Mouse (Mus musculus) heart, embryonic 16.5 days (tissue): ENCODE data around the gene Rint1. TPM values are rescaled to one million over a fixed set of nuclear protein-coding genes. Genes with fewer than 3 reads are reported as not detected.

ENCODE experiments used
- ATAC-seq: fragments of 200-750 bp; cut with Nextera tagmentation; replicated peaks from 2 replicates; pipeline ENCODE4 v1.8.0; 2017; ENCODE audit warnings: moderate number of reproducible peaks; ENCODE audit not compliant: insufficient read depth, low FRiP score; ENCODE audit errors: extremely low read depth
- H3K27ac ChIP-seq: fragments of 300-500 bp; sonication (generic); 2 replicates; pipeline ENCODE4 v1.5.1; 2014; ENCODE audit warnings: mild to moderate bottlenecking, low read length, control low read depth, moderate library complexity
- H3K27me3 ChIP-seq: fragments of 300-500 bp; sonication (generic); 2 replicates; pipeline ENCODE4 v1.6.1; 2014; ENCODE audit warnings: low read length, mixed read lengths; ENCODE audit not compliant: control insufficient read depth, insufficient read depth
- H3K36me3 ChIP-seq: fragments of 300-500 bp; sonication (generic); 2 replicates; pipeline ENCODE4 v1.6.1; 2014; ENCODE audit not compliant: control insufficient read depth, insufficient read depth
- H3K4me1 ChIP-seq: fragments of 300-500 bp; sonication (generic); 2 replicates; pipeline ENCODE4 v1.6.1; 2014; ENCODE audit warnings: low read length, mixed read lengths; ENCODE audit not compliant: control insufficient read depth, insufficient read depth
- H3K4me2 ChIP-seq: fragments of 300-500 bp; sonication (generic); 2 replicates; pipeline ENCODE4 v1.6.1; 2014; ENCODE audit warnings: low read depth, mild to moderate bottlenecking, control low read depth, low read length
- H3K4me3 ChIP-seq: fragments of 300-500 bp; sonication (generic); 2 replicates; pipeline ENCODE4 v1.5.1; 2014; ENCODE audit warnings: mild to moderate bottlenecking, control low read depth, low read length
- H3K9ac ChIP-seq: fragments of 300-500 bp; sonication (generic); 2 replicates; pipeline ENCODE4 v1.6.1; 2014; ENCODE audit warnings: low read length, control low read depth
- H3K9me3 ChIP-seq: fragments of 300-500 bp; sonication (generic); replicated peaks from 2 replicates; pipeline ENCODE4 v1.6.1; 2016; ENCODE audit warnings: low read length; ENCODE audit not compliant: control insufficient read depth
- WGBS: fragments of 180-500 bp; shearing (Covaris S2); extraction: QIAGEN DNeasy Blood & Tissue Kit; methylation state at CpG from one replicate; pipeline ENCODE4 v1.1.7; 2014; 5-methylcytosine and 5-hydroxymethylcytosine counted together
- polyA plus RNA-seq: library from polyadenylated mRNA; unstranded; fragments of >200 nt; fragmentation: Nextera tagmentation; extraction: Ambion mirVana; gene quantifications from 2 replicates; pipeline ENCODE4 v1.2.1, GENCODE M21; 2015

Rint1 gene
- polyA plus RNA-seq, 1 experiment from 2014 or later, result 27.3 TPM

- Histone ChIP-seq H3K9ac (no peak overlapping the region), H3K4me1 (peaks cover 6% of the 10 kb centered on the region), H3K27me3 (no peaks in the 10 kb centered on the region), H3K4me3 (no peak overlapping the region), H3K27ac (no peak overlapping the region), H3K9me3 (no peaks in the 10 kb centered on the region), H3K4me2 (no peak overlapping the region), H3K36me3 (peaks cover 42% of the 10 kb centered on the region)
- ATAC-seq, result no peak
- 65% methylated on average over 3 of the region's 3 CpGs for WGBS
Observed at GRCm38 (mm10) chr5:23858001-23858400, 70.5 kb downstream of the Rint1 start.

DNA sequence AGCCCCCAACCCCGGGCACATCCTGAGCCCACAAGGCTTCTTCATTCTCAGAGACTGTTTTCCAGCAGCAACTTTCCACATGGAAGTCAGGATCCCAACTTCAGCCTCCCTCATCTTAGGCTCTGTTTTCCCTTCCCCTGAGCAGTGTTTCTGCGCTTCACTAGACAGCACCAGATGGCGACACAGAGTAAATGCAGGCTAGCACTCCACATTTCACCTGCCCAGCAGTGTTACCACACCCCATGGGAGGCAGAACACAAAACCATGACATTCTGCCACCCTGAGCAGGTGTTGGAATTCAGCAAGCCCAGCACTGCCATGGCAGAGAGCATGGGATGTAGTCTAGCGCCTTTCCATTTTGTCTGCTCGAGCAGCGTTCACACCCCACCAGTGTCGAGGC lies 71.1 kb downstream of the Rint1 start:
- H3K4me2 ChIP-seq, result no peak overlapping the region
- H3K9me3 ChIP-seq, result no peaks in the 10 kb centered on the region
- no peak for ATAC-seq
- no peak overlapping the region for H3K9ac ChIP-seq
- peaks cover 9% of the 10 kb centered on the region for H3K4me1 ChIP-seq
- no peak overlapping the region for H3K27ac ChIP-seq
- H3K4me3 ChIP-seq, result no peak overlapping the region
- WGBS, result 79% methylated on average over 7 of the region's 7 CpGs
- H3K36me3 ChIP-seq, result peaks cover 39% of the 10 kb centered on the region
- H3K27me3 ChIP-seq, result no peaks in the 10 kb centered on the region

GRCm38 (mm10) chr5:23859087-23859718 lies 71.7 kb downstream of the Rint1 start:
- Histone ChIP-seq H3K9me3 (no peaks in the 10 kb centered on the region), H3K4me2 (no peak overlapping the region), H3K4me1 (peaks cover 14% of the 10 kb centered on the region), H3K36me3 (peaks cover 36% of the 10 kb centered on the region), H3K27ac (no peak overlapping the region), H3K4me3 (no peak overlapping the region), H3K9ac (no peak overlapping the region), H3K27me3 (no peaks in the 10 kb centered on the region)
- WGBS, result 93% methylated on average over 1 of the region's 1 CpGs
- no peak for ATAC-seq

DNA sequence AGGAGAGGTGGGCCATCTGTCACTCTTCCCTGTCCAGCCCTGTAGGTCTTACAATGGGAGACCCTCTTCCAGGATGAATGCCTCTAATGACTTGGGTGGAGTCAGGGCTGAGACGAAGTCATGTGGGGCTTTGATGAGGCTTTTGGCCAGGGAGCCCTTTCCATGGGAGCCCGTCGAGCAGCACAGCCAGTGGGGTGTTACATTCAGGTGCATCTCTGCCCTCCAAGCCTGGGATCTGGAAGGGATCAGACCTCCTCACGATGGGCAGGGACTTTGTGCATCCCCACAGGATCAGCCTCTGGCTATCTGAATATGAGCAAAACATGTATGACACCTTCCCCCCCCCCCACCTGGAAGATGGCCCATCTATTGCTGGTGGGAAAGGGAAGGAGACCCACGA lies 72.4 kb downstream of the Rint1 start:
- no peak for ATAC-seq
- Histone ChIP-seq H3K27ac (no peak overlapping the region), H3K9me3 (no peaks in the 10 kb centered on the region), H3K27me3 (no peaks in the 10 kb centered on the region), H3K4me2 (no peak overlapping the region), H3K4me3 (no peak overlapping the region), H3K36me3 (peaks cover 29% of the 10 kb centered on the region), H3K9ac (no peak overlapping the region), H3K4me1 (peaks cover 17% of the 10 kb centered on the region)
- 78% methylated on average over 5 of the region's 5 CpGs for WGBS

DNA sequence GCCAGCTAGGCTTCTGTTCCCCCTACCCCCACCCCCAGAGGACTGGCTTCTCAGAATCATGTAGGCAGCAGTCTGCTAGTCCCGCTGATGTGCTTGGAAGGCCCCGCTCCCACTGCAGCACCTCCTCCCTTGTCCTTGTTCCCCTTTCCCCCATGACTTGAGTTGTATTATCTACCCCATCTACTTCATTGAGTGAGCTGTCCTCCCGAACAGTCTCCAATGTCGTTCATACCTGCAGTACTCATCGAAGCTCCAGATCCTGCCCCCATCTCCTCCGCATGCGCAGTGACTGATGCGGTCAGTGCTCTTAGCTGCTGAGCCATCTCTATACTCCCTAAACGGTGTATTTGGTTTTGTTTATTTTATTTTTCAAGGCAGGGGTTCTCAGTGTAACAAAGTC lies 74.2 kb downstream of the Rint1 start:
- Histone ChIP-seq H3K9me3 (no peaks in the 10 kb centered on the region), H3K4me3 (no peak overlapping the region), H3K4me1 (peaks cover 17% of the 10 kb centered on the region), H3K27me3 (no peaks in the 10 kb centered on the region), H3K36me3 (peaks cover 11% of the 10 kb centered on the region), H3K9ac (no peak overlapping the region), H3K27ac (peak overlapping the region; percentile 8; the same call in 1 of the 2 replicates), H3K4me2 (no peak overlapping the region)
- ATAC-seq, result no peak
- 89% methylated on average over 9 of the region's 9 CpGs for WGBS

- ATAC-seq, result no peak
- H3K4me3 ChIP-seq, result no peak overlapping the region
Observed at GRCm38 (mm10) chr5:23862291-23862690, 74.8 kb downstream of the Rint1 start.

GRCm38 (mm10) chr5:23863166-23864053 lies 75.9 kb downstream of the Rint1 start:
- ATAC-seq, result no peak
- Histone ChIP-seq H3K4me3 (no peak overlapping the region), H3K4me2 (no peak overlapping the region), H3K27ac (0 out of 2 replicates have a peak overlapping the region, but pooled peaks have one; percentile 6), H3K4me1 (peaks cover 17% of the 10 kb centered on the region), H3K9me3 (no peaks in the 10 kb centered on the region), H3K27me3 (no peaks in the 10 kb centered on the region), H3K9ac (no peak overlapping the region), H3K36me3 (peaks cover 4% of the 10 kb centered on the region; the same call in 1 of the 2 replicates)
- 60% methylated on average over 7 of the region's 7 CpGs for WGBS

More at GRCm38 (mm10) chr5:23862291-23862690, 74.8 kb downstream of the Rint1 start:
- peaks cover 11% of the 10 kb centered on the region for H3K36me3 ChIP-seq
- H3K9me3 ChIP-seq, result no peaks in the 10 kb centered on the region
- no peak overlapping the region for H3K4me2 ChIP-seq
- H3K27ac ChIP-seq, result no peak overlapping the region
- H3K27me3 ChIP-seq, result no peaks in the 10 kb centered on the region
- H3K4me1 ChIP-seq, result peaks cover 17% of the 10 kb centered on the region
- 53% methylated on average over 5 of the region's 5 CpGs for WGBS
- no peak overlapping the region for H3K9ac ChIP-seq

DNA sequence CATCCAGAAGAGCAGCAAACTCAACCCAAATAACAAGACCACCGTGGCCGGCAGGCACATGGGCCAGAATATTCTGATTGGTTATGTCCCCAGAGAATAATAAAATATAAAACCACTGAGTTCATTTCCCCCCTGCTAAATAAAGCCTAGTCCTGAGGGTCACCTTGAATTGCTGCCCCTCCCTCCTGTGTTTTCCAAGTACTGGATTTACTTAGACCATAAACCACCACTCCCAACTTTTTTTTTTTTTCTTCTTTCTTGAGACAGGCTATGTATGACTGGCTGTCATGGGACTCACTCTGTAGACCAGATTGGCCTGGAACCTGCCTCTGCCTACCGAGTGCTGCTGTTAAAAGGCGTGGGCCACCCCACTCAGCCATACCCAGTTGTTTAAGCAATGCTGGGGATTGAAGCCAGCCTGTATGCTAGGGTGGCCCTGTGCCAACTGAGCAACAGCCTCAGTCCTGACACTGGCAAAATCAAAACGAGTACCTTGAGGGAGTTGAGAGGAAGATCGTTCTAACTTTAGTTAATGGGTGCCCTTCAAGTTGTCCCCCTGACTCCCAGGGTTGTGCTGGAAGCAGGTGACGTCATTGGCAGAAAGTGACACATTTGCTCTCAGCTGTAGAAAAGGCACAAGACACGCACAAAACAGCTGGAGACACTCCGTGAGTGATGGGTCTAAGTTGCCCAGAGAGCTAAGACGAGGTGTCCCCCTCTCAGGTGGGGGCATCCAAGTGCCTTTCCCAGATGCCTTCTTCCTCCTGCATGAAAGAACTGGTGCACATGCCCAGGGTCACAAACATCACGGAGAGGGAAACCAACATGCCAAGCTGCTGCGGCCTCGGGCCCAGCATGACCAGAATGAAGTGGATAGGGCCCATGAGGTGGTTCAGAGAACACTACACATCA lies 76.8 kb downstream of the Rint1 start:
- Histone ChIP-seq H3K4me2 (no peak overlapping the region), H3K9ac (no peak overlapping the region), H3K27me3 (no peaks in the 10 kb centered on the region), H3K4me1 (peaks cover 17% of the 10 kb centered on the region), H3K4me3 (no peak overlapping the region), H3K36me3 (peaks cover 4% of the 10 kb centered on the region; the same call in 1 of the 2 replicates), H3K9me3 (no peaks in the 10 kb centered on the region), H3K27ac (no peak overlapping the region)
- ATAC-seq, result no peak
- WGBS, result 76% methylated on average over 13 of the region's 13 CpGs
